Mouse (Mus musculus): ENCODE measurements around the gene Pard3.

Gene Pard3

DNA sequence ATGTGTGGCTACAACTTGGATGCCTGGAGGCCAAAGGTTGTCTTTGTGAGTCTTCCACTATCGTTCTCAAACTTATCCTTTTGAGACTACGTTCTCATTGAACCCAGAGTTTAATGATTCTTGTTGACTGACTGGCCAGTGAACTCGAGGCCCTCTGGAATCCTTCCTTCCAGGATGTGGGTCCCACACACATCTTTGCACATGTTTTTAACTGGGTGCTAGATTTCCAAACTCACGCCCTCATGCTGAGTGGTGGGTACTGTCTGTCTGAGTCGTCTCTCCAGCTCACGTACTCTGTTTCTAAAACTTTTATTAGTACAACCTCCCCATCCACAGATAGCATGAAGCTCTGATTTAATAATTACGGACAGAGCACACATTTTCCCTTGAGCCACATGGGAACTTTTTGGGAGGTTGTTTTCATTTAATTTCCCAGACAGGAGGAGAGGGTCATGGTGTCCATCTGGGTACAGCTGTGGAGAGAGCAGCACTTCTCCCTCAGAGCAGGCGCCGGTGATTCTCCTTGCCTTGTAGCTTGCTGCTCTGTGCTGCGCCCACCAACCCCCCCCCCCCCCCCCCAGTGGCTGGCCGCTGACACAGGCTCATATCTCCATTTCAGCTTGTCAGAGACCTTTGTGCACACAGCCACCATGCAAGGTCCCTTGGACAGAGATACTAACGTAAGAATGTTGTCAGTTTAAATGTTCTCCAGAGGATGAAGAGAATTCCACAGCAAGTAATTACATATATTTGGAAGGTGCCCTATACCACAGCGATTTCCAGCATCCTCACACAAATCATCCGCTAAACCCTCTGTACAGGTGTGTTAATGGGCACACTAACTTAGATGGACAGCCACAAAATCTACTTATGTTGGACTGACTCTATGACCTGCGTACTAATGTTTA lies 165.9 kb downstream of the Pard3 start:
- no peak for DNase-seq (ENCODE audit: low spot score in 2 of 2)

DNA sequence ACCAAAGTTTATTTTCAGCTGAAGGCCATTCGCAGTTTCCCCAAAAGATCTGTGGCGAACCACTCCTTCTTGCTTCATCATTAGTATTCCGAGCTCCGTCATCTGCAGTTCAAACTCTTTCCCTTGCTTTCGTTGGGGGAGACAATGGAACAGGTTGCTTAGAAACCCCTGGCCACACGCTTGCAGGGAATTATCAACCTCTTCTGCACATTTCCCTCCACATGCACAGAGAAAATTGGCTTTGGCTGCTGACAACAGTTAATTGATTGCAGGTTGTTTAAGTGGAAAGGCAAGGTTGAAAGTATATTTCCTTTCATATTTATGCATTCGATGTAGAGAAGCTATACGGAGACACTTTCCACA lies 166.5 kb downstream of the Pard3 start:
- DNase-seq (ENCODE audit: low spot score in 2 of 2): no peak

DNA sequence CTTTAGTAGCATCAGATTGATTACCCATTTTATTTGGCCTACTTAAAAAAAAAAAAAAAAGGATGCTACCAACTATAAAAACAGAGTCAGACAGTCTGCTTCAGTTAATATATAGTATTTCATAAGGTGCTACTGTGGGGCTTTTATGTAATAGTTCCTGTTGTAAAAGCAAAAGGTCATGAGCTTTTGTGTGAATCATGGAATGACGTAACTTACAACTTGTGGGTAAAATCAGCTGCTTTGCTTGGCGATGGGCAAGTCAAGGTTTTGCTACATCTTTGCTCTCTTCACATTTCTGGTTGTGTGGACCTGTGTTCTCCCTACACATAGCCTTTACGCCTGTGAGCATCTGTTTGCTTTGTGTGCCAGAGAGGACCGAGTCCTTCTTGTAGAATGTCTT lies 179.7 kb downstream of the Pard3 start:
- DNase-seq (ENCODE audit: low spot score in 2 of 2): no peak

DNA sequence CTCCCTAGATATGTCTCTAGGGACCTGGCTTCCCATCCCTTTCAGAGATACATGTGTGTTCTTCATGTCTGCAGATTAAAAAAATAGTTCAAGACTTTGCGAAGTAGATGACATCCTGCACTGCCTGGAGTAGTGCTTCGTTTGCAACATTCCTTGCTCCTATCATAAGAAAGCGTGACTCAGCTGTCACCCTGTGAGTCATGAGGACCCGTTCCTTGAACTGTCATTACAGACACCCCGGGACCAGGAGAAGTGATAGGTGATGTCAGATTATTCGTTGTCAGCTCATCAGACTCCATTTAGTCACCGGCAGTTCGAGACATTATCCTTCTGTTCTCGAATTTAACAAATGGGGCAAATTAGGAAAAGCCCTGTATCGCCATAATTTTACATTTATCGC lies 180.1 kb downstream of the Pard3 start:
- DNase-seq (ENCODE audit: low spot score in 2 of 2): no peak

DNA sequence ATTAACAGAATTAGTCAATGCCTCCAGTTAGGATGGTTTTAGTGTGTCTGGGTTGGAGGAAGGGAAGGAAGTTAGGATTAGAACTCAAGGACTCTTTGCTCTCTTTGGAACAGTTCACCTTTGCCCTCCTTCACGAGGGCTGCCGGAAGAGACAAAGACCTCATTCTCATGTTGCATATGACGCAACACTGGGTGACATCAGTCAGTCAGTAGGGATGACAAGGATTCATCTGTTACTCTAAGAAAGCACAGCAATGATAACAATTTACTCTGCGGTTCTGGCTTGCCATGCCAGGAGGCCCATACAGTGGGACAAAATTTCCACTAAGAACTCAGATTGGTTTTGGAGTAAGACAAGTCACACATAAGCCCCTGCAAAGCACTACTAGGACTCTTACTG lies 187.1 kb downstream of the Pard3 start:
- DNase-seq (ENCODE audit: low spot score in 2 of 2): no peak

DNA sequence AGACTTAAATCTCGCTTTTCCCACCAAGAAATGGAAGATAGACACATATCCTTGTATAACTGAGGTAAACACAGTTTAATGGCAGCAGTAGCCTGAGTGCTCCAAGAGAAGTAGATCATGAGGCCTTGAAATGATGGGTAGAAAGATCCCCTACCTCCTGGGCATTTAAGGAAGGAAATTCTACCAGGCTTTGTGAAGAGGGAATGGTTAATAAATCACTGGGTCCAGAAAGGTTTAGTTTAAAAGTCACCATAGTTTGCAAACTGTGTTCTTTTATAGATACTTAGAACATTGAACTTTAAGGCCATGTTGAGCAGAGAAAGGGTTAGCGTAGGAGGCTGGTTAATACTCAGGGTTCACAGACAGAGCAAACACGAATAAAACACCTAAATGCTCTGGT lies 187.8 kb downstream of the Pard3 start:
- no peak for DNase-seq (ENCODE audit: low spot score in 2 of 2)

DNA sequence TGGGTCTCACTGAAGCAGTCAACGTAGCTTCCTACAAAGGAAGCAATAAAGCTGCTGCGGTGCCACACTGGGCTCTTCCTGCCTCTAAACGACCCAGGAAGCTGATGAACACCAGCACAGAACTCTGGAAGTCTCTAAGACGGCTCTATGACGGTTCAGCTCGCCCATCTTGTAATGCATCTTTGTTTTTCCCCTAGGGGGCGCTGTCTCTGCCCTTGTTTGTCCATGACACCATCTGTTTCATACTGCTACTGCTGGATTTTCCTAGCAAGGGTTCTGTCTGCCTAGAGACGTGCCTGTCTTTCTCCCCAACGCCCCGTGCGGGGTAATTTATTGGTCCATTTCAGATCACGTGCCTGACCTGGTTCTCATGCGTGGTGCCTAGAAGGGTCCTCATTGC lies 188.3 kb downstream of the Pard3 start:
- no peak for DNase-seq (ENCODE audit: low spot score in 2 of 2)

DNA sequence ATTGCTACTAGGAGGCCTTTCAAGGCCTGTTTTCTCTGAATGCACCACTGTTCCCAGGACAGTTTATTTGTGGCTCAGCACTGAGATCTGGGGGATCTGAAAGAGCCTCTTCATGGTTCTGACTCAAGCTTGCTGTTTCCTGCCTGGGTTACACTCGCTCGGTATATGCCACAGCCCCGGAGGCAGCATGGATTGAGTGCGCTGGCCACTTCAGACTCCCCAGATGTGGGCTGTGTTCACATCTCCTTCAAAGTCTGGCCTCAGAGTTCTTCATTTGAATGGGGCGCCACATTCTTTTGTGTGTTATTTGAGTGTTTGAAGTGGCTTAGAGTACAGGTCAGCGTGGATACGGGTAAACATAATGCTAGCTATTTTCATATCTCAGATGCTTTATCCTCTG lies 190.9 kb downstream of the Pard3 start:
- peak in 1 of 2 experiments; percentile 21 for DNase-seq (ENCODE audit: low spot score in 2 of 2)

DNA sequence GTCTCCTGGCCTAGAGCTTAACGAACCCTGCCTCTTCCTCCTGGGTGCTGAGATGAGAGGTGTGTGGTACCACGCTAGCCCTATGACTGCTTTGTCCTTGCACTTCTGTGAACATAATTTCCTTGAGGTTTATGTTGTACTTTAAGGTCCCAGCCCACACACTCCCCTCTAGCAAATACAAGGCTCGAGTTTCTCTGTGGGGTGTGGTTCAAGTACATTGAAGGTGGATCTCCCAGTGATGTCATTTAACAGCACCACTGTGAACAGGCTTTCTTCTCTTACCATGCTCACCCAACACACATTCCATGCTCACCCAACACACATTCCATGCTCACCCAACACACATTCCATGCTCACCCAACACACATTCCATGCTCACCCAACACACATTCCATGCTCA lies 193.4 kb downstream of the Pard3 start:
- DNase-seq (ENCODE audit: low spot score in 2 of 2): no peak

DNA sequence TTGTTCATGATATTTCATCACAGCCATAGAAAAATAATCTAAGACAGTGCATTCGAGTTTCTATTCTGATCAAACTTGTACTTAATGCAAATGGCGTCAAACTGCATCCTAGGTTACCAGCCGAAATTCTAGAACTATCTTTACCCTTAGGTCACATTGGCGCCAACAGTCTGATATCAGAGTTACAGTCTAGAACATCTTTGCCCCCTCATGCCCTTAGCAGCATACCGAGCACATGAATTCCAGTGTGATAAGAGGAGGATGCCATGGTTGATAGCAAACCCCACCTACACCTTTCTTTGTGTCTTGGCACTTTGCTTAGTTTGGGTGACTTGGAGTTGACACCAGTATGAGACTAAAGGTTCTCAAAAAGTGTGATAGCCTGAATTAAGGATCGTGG lies 197.4 kb downstream of the Pard3 start:
- no peak for DNase-seq (ENCODE audit: low spot score in 2 of 2)

DNA sequence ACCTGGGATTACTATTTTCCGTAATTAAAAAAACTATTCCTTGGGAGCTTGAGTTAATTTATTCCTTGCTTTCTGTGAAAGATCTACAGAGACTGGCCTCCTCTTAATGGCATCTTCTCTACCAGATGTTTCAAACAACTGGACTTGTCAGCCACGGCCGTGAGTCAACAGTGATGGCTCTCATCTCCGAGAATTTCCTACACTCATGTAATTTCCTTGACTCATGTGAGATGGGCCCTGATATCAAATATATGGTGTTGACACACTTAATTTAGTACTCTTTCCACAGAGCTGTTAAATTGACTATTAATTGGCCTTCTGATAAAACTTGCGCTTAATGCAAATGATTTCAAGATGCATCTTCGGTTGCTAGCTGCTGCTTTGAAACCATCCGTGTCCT lies 198.3 kb downstream of the Pard3 start:
- no peak for DNase-seq (ENCODE audit: low spot score in 2 of 2)

DNA sequence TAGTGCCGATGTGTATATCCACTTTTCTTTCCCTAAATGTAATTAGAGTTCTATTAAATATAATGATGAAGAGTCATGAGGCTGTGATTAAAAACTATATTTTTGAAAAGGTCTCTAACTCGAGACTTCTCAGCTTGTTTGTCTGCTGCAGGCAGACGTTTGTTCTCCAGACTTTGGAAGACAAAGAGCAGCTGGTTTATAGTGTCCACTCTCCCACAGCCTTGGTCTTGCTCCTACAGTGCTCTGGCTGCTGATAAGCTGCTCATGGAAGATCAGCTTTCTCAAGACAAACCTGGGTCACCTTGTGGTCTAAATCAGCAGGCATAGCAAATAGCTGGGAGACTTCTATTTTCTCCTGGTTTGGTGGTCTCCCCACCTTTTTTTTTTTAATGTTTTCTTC lies 198.7 kb downstream of the Pard3 start:
- DNase-seq (ENCODE audit: low spot score in 2 of 2): no peak

DNA sequence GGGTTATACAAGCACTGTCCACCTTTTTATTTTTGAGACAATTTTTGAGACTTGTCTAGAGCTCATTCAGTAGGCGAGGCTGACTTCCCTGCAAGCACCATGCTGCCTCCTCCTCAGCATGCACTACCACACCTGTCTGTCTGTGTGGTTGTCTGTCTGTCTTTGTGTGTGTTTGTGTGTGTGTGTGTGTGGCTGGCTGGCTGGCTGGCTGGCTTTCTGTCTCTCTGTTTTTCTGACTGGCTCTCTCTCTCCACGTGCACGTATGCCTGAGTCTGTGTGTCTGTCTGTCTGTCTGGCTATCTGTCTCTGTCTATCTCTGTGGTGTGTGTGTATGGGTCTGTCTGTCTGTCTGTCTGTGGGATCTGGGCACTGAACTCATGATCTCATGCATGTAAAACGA lies 199.2 kb downstream of the Pard3 start:
- DNase-seq (ENCODE audit: low spot score in 2 of 2): no peak

DNA sequence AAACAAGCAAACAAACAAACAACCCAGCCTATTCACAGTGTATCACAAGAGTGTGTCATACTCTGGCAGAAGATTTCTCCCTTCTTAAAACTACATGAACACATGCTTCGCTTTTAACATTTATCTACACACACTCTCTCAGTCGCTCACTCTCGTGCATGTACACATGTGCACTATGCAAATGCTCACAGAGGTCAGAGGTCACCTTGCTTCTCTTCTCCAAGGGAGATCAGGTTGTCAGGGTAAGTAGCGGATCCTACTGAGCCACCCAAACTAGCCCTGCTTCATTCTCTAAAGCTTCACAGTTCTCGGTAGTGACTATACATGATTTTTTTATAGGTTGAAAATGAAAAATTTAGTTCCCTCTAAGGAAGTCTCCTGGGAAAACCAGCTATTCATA lies 199.8 kb downstream of the Pard3 start:
- DNase-seq (ENCODE audit: low spot score in 2 of 2): no peak

DNA sequence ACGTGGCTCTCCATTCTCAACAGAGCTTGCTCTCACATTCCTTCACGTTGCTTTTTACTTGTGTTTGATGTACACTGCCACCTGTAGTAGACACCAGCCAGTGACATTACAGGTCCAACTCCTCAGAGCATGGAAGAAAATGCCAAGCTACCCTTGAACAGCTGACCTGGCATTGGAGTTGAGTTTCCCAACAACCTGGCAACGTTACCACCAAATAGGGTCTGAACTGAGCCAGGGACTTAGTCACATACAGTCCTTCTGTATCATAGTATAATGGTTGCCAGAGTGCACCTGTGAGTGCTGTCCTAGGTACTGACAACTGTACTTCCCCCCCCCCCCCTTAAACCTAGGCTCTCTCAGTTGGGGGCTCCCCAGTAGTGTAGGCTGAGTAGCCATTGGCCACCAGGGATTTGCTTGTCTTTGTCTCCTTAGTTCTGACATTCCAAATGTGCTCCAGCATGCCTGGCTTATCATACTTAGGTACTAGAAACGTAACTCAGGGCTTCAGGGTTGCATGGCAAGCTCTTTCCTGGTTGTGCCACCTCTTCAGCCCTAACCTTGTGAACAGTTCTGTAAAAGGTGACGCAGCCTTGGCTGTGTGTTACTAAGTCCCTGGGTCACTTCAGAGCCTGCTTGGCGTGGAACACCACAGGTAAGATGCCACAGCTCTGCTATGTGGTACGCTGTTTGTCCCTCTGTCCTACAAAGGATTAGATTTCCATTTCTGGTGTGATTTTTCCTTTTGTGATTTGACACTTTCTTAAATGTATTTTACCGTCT lies 201.2 kb downstream of the Pard3 start:
- no peak for DNase-seq (ENCODE audit: low spot score in 2 of 2)

DNA sequence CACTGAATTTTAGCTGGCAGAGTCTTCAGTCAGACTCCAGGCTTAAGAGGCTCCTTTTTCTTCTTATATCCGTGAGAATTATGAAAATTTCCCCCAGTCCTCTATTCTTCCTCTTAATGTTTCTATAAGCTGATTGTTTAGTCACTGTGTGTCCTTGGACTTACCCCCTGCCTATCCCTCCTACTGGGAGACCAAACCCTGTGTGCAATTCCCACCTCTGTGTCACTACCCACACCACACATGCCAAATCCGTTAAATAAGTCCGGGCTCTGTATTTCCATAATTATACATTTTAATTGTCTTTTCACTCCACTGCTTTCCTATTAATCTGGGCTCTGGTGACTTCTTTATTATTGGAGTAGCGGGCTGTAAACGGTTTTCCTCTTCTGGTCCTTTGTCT lies 203.1 kb downstream of the Pard3 start:
- DNase-seq (ENCODE audit: low spot score in 2 of 2): no peak

DNA sequence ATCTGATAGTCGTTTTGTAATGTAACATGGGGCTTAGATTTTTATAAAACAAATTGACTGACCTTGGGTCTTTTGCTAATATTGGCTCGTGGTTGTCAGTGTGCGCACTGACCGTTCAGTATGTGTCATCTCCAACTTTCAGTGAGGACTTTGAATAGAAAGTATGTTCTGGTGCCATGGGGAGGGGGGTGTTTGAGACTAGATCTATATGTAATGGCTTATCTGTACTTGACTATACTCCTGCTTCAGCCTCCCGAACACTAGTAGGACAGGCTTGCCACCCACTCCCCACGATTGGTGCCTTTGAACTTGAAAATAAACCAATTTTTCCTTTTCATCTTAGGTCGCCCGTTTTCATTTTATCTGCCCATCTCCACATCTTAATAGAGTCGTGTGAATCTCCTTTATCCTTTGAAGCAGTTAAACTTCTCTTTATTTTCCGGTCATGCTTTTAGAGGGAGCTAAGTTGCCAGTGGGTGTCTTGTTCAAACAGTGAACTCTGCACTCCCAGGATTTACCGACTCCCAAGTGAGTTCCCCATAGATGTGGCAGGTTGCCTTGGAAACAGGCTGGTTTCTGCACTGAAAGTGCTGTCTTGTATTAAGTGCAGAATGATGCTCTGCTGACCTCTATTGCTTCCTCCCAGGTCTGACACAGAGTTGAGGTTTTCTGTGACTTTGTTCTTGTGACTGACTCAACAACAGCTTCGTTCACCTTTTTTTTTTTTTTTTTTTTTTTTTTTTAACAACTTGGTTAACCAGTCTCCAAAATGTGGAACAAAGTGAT lies 204.7 kb downstream of the Pard3 start:
- DNase-seq (ENCODE audit: low spot score in 2 of 2): peak in 1 of 2 experiments; percentile 7

DNA sequence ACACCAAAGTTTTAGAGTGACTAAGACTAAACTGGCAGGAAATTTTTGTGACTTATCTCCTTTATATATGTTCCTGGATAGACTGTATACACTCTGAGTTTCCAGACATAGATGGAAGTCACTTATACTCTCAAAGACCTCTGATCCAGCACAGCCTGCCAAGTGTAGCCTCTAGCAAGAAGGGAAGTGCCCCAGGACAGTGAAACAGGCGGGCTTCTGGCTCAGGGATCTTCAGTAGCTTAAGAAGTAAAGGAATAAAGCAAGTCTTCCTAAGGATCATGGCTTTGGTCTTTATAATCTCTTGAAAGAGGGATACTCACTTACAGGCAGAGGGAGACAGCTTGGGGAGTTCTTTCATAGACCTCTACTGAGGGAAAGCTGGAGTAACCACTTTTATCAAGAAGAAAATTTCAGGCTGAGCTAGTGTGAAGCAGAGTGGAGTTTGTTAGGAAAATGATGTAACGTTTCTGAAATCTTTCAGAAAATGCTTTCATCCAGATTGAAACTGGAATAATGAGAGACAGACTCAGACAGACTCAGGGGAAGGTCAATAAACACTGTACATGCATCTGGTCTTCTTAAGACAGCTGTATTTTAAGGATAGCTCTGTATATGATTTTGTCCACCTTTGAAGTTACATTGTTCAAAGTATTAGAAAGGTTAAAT lies 205.5 kb downstream of the Pard3 start:
- no peak for DNase-seq (ENCODE audit: low spot score in 2 of 2)

DNA sequence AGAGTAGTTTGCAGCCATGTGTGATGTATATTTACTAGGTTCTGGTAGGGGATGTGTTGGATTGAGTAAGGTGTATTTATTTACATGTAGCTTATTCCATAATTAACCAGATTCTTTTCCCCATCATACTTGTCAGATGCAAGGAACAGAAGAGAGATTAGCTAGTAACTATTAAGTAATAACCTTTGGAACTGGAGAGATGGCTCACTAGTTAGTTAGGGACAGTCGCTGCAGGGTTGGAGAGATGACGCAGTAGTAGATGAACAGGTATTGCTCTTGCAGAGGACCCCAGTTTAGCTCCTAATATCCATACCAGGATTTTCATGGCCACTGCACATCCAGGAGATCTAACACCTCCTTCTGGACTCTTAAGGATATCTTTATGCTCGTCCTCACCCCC lies 207.5 kb downstream of the Pard3 start:
- no peak for DNase-seq (ENCODE audit: low spot score in 2 of 2)

DNA sequence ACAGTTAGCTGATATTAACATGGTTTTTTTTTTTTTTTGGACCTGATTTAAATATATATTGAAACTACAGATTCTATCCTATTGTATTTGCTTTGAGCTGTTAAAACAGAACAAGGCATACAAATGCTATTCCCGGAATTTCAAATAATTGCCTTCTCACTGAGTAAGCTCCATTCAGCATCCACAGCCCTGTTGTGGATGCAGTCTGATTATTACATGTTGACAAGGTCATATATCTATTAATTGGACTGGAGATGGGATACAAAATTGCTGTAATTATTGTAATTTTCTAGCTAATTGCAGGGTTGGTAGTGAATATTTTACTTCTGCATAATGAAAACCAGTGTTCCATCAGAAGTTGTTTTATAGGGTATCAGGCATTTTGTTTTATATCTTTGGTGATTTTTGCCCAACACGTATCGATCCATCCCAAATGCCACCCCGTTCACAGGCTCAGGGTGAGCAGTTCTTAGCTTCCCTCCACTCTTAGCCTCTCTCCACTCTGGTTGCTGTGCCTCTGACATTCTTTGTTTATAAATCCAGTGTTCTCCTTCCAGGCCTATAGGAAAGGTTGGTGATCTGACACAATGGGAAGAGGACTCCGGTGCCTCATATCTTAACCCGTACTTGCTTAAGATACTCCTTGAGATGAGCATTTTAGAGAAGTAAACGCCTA lies 216.7 kb downstream of the Pard3 start:
- no peak for DNase-seq (ENCODE audit: low spot score in 2 of 2)

DNA sequence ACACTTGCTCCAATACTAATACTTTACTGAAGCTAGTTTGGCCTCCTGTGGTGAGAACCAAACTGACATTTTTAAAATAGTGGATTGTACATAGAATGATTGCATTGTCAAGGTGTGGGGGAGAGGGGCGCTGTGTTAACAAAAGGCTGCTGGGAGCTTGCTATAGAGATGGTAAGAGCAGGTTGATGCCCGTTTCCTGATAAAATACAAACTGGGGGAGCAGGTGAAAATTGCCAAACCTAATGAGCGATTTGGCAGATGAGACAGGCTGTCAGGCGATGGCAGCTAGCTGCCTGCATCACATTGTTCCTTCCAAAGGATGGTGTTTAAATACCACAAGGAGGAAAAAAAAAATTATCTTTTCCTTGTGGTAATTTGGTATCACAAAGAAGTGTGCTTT lies 217.3 kb downstream of the Pard3 start:
- no peak for DNase-seq (ENCODE audit: low spot score in 2 of 2)
